Mouse (Mus musculus): ENCODE results near the gene Tmem45b.
"Not testable (repeated sequence)": the region's sequence is repeated elsewhere in the genome, so short reads cannot be mapped to it uniquely, and the experiment has no call there.

Tmem45b gene

GRCm38 (mm10) chr9:31463692-31464474, at the start of gene Tmem45b:
Gene Tmem45b (minus strand): TSS chr9:31464462.
- DNase-seq (ENCODE audit: low spot score in 2 of 2) = no peak

GRCm38 (mm10) chr9:31508189-31508588, 43.9 kb upstream of the Tmem45b start:
- DNase-seq (ENCODE audit: low spot score in 2 of 2) = no peak

- not testable (repeated sequence) for DNase-seq (ENCODE audit: low spot score in 2 of 2)
Measured at GRCm38 (mm10) chr9:31501221-31501620, 37.0 kb upstream of the Tmem45b start.

GRCm38 (mm10) chr9:31463190-31463589, 1.1 kb downstream of the Tmem45b start:
- no peak for DNase-seq (ENCODE audit: low spot score in 2 of 2)

- DNase-seq (ENCODE audit: low spot score in 2 of 2) = no peak
Measured at GRCm38 (mm10) chr9:31454356-31454755, 9.9 kb downstream of the Tmem45b start.

- DNase-seq (ENCODE audit: low spot score in 2 of 2) = no peak
Measured at GRCm38 (mm10) chr9:31452166-31452565, 12.1 kb downstream of the Tmem45b start.

- DNase-seq (ENCODE audit: low spot score in 2 of 2) = no peak
Measured at GRCm38 (mm10) chr9:31449145-31449772, 15.0 kb downstream of the Tmem45b start.

GRCm38 (mm10) chr9:31444236-31444635, 20.0 kb downstream of the Tmem45b start:
- DNase-seq (ENCODE audit: low spot score in 2 of 2) = no peak

GRCm38 (mm10) chr9:31441487-31441886, 22.8 kb downstream of the Tmem45b start:
- no peak for DNase-seq (ENCODE audit: low spot score in 2 of 2)

- DNase-seq (ENCODE audit: low spot score in 2 of 2) = no peak
Measured at GRCm38 (mm10) chr9:31440366-31440765, 23.9 kb downstream of the Tmem45b start.

- no peak for DNase-seq (ENCODE audit: low spot score in 2 of 2)
Measured at GRCm38 (mm10) chr9:31439341-31439740, 24.9 kb downstream of the Tmem45b start.

- no peak for DNase-seq (ENCODE audit: low spot score in 2 of 2)
Measured at GRCm38 (mm10) chr9:31438834-31439233, 25.4 kb downstream of the Tmem45b start.

GRCm38 (mm10) chr9:31437861-31438260, 26.4 kb downstream of the Tmem45b start:
- no peak for DNase-seq (ENCODE audit: low spot score in 2 of 2)

GRCm38 (mm10) chr9:31435415-31435814, 28.8 kb downstream of the Tmem45b start:
- DNase-seq (ENCODE audit: low spot score in 2 of 2) = no peak

GRCm38 (mm10) chr9:31433431-31433830, 30.8 kb downstream of the Tmem45b start:
- DNase-seq (ENCODE audit: low spot score in 2 of 2) = no peak

GRCm38 (mm10) chr9:31432336-31432975, 31.8 kb downstream of the Tmem45b start:
- no peak for DNase-seq (ENCODE audit: low spot score in 2 of 2)

- DNase-seq (ENCODE audit: low spot score in 2 of 2) = no peak
Measured at GRCm38 (mm10) chr9:31431751-31432150, 32.5 kb downstream of the Tmem45b start.

GRCm38 (mm10) chr9:31430011-31430410, 34.3 kb downstream of the Tmem45b start:
- DNase-seq (ENCODE audit: low spot score in 2 of 2) = no peak

- no peak for DNase-seq (ENCODE audit: low spot score in 2 of 2)
Measured at GRCm38 (mm10) chr9:31428971-31429370, 35.3 kb downstream of the Tmem45b start.

GRCm38 (mm10) chr9:31422143-31422542, 42.1 kb downstream of the Tmem45b start:
- DNase-seq (ENCODE audit: low spot score in 2 of 2) = no peak

GRCm38 (mm10) chr9:31418821-31419220, 45.4 kb downstream of the Tmem45b start:
- DNase-seq (ENCODE audit: low spot score in 2 of 2) = no peak

- no peak for DNase-seq (ENCODE audit: low spot score in 2 of 2)
Measured at GRCm38 (mm10) chr9:31412165-31412564, 52.1 kb downstream of the Tmem45b start.

- peak in 1 of 2 experiments; percentile 15 for DNase-seq (ENCODE audit: low spot score in 2 of 2)
Measured at GRCm38 (mm10) chr9:31405217-31405616, 59.0 kb downstream of the Tmem45b start.
